8 mouse cellular contexts compared by ENCODE assay signal in genomic region chr11:98959437-98960312, GRCm38 (mm10). TPM values are rescaled to one million over a fixed set of nuclear protein-coding genes. Genes with fewer than 3 reads are reported as not detected.
A peak's percentile ranks its signal among the peaks of the same experiment; 100 is the strongest.
DNase-seq lines count a peak whose midpoint lies in the region; ATAC-seq and TF ChIP-seq lines count a peak whose summit lies in the region.

No protein-coding gene starts in this region.

- peak overlapping the region; percentile 68 for H3K9ac ChIP-seq in forebrain, embryonic 16.5 days (replicated peaks; ENCODE audit: low read depth, low read length)
- peak overlapping the region; percentile 88 for H3K9ac ChIP-seq in hindbrain, embryonic 11.5 days (ENCODE audit: low read depth, low read length)
- H3K9ac ChIP-seq in limb, embryonic 14.5 days (ENCODE audit: low read depth, low read length, severe bottlenecking) = peak overlapping the region; percentile 69
- peak overlapping the region; percentile 66 for H3K9ac ChIP-seq in midbrain, embryonic 14.5 days (replicated peaks; ENCODE audit: low read length)
- peak overlapping the region; percentile 71 for H3K9ac ChIP-seq in stomach, embryonic 14.5 days (replicated peaks; ENCODE audit: low read depth, low read length)

- peak; percentile 74 for DNase-seq in layer of hippocampus, adult 9-11 months
- no peak for DNase-seq in layer of hippocampus, adult 11-12 months (ENCODE audit: low spot score)
- DNase-seq in brain, embryonic 14.5 days (ENCODE audit: low read depth) = peak; percentile 80
- DNase-seq in hindbrain, embryonic 11.5 days (ENCODE audit: low spot score) = peak; percentile 69
- DNase-seq in limb, embryonic 14.5 days (ENCODE audit: low spot score) = peak; percentile 65
- peak; percentile 78 for DNase-seq in midbrain, embryonic 14.5 days

- H3K27me3 ChIP-seq in forebrain, embryonic 16.5 days (replicated peaks; ENCODE audit: control insufficient read depth, insufficient read depth, low read length) = peaks cover 12% of the 10 kb centered on the region
- H3K27me3 ChIP-seq in hindbrain, embryonic 11.5 days (ENCODE audit: control insufficient read depth, insufficient read depth, low read length) = no peaks in the 10 kb centered on the region
- H3K27me3 ChIP-seq in limb, embryonic 14.5 days (ENCODE audit: control insufficient read depth, insufficient read depth, low read length) = no peaks in the 10 kb centered on the region
- H3K27me3 ChIP-seq in midbrain, embryonic 14.5 days (ENCODE audit: control insufficient read depth, insufficient read depth, low read length) = peaks cover 18% of the 10 kb centered on the region
- H3K27me3 ChIP-seq in stomach, embryonic 14.5 days (ENCODE audit: control insufficient read depth, insufficient read depth, low read length) = no peaks in the 10 kb centered on the region

- H3K27ac ChIP-seq in forebrain, embryonic 16.5 days (ENCODE audit: low read length) = peak overlapping the region; percentile 53
- peak overlapping the region; percentile 99 for H3K27ac ChIP-seq in hindbrain, embryonic 11.5 days (ENCODE audit: low read depth, low read length)
- H3K27ac ChIP-seq in limb, embryonic 14.5 days (replicated peaks; ENCODE audit: low read depth, low read length) = no peak overlapping the region; the same call in 1 of the 2 replicates
- H3K27ac ChIP-seq in midbrain, embryonic 14.5 days (replicated peaks; ENCODE audit: low read depth, low read length) = peak overlapping the region; percentile 61; the same call in 1 of the 2 replicates
- H3K27ac ChIP-seq in stomach, embryonic 14.5 days (ENCODE audit: low read length) = peak overlapping the region; percentile 96

- no peaks in the 10 kb centered on the region for H3K9me3 ChIP-seq in forebrain, embryonic 16.5 days (ENCODE audit: control insufficient read depth, low read length)
- H3K9me3 ChIP-seq in hindbrain, embryonic 11.5 days (ENCODE audit: control insufficient read depth, low read length) = no peaks in the 10 kb centered on the region
- H3K9me3 ChIP-seq in limb, embryonic 14.5 days (ENCODE audit: control insufficient read depth, low read length) = no peaks in the 10 kb centered on the region
- H3K9me3 ChIP-seq in midbrain, embryonic 14.5 days (ENCODE audit: control insufficient read depth, low read length) = no peaks in the 10 kb centered on the region
- H3K9me3 ChIP-seq in stomach, embryonic 14.5 days (ENCODE audit: control insufficient read depth, low read depth, low read length) = no peaks in the 10 kb centered on the region

- H3K4me2 ChIP-seq in forebrain, embryonic 16.5 days (ENCODE audit: low read length) = peak overlapping the region; percentile 99
- peak overlapping the region; percentile 98 for H3K4me2 ChIP-seq in hindbrain, embryonic 11.5 days (replicated peaks; ENCODE audit: low read depth, low read length)
- peak overlapping the region; percentile 96 for H3K4me2 ChIP-seq in limb, embryonic 14.5 days (replicated peaks; ENCODE audit: low read depth, low read length, severe bottlenecking)
- peak overlapping the region; percentile 86 for H3K4me2 ChIP-seq in midbrain, embryonic 14.5 days (ENCODE audit: low read length)
- H3K4me2 ChIP-seq in stomach, embryonic 14.5 days (replicated peaks; ENCODE audit: low read depth, low read length) = peak overlapping the region; percentile 99

- TF ChIP-seq CTCF in brain, embryonic 14.5 days (IDR thresholded peaks at IDR 0.05; ENCODE audit: borderline replicate concordance, extremely low read depth, insufficient read depth, insufficient read length) = no peak

- peaks cover 66% of the 10 kb centered on the region for H3K4me1 ChIP-seq in forebrain, embryonic 16.5 days (replicated peaks; ENCODE audit: control insufficient read depth, insufficient read depth, low read length)
- H3K4me1 ChIP-seq in hindbrain, embryonic 11.5 days (replicated peaks; ENCODE audit: control insufficient read depth, insufficient read depth, low read length) = peaks cover 17% of the 10 kb centered on the region
- peaks cover 62% of the 10 kb centered on the region for H3K4me1 ChIP-seq in limb, embryonic 14.5 days (ENCODE audit: control insufficient read depth, insufficient read depth, low read length)
- peaks cover 62% of the 10 kb centered on the region for H3K4me1 ChIP-seq in midbrain, embryonic 14.5 days (ENCODE audit: control insufficient read depth, insufficient read depth, low read length)
- peaks cover 49% of the 10 kb centered on the region for H3K4me1 ChIP-seq in stomach, embryonic 14.5 days (ENCODE audit: control insufficient read depth, insufficient read depth, low read length)

- peak overlapping the region; percentile 56 for H3K4me3 ChIP-seq in forebrain, embryonic 16.5 days (replicated peaks; ENCODE audit: low read length)
- H3K4me3 ChIP-seq in hindbrain, embryonic 11.5 days (ENCODE audit: low read depth, low read length) = peak overlapping the region; percentile 82
- H3K4me3 ChIP-seq in limb, embryonic 14.5 days (replicated peaks; ENCODE audit: low read length) = peak overlapping the region; percentile 67
- H3K4me3 ChIP-seq in midbrain, embryonic 14.5 days (replicated peaks; ENCODE audit: low read depth, low read length) = peak overlapping the region; percentile 57
- H3K4me3 ChIP-seq in stomach, embryonic 14.5 days (ENCODE audit: low read depth, low read length) = peak overlapping the region; percentile 78

- peak; percentile 30; the same call in 1 of the 2 replicates for TF ChIP-seq POLR2A in brain, embryonic 14.5 days (IDR thresholded peaks at IDR 0.05; ENCODE audit: borderline replicate concordance, extremely low read depth, insufficient read depth, insufficient read length, poor library complexity, severe bottlenecking)
- no peak for TF ChIP-seq POLR2A in limb, embryonic 14.5 days (IDR thresholded peaks at IDR 0.05; ENCODE audit: borderline replicate concordance, extremely low read depth, insufficient read depth, insufficient read length)

- under 1% methylated on average over 43 of the region's 43 CpGs for WGBS in forebrain, embryonic 16.5 days
- 1% methylated on average over 43 of the region's 43 CpGs for WGBS in hindbrain, embryonic 11.5 days
- 1% methylated on average over 42 of the region's 43 CpGs for WGBS in limb, embryonic 14.5 days
- under 1% methylated on average over 43 of the region's 43 CpGs for WGBS in midbrain, embryonic 14.5 days
- WGBS in stomach, embryonic 14.5 days = under 1% methylated on average over 43 of the region's 43 CpGs

- ATAC-seq in forebrain, embryonic 16.5 days = peak; percentile 36
- peak; percentile 28 for ATAC-seq in hindbrain, embryonic 11.5 days (ENCODE audit: low FRiP score)
- no peak for ATAC-seq in limb, embryonic 14.5 days (ENCODE audit: low FRiP score, low read depth)
- 0 out of 2 replicates have a peak, but pooled peaks have one; percentile 9 for ATAC-seq in midbrain, embryonic 14.5 days (ENCODE audit: low FRiP score, low TSS enrichment)
- ATAC-seq in stomach, embryonic 14.5 days (ENCODE audit: insufficient number of reproducible peaks, insufficient read depth, low FRiP score, low read depth) = 0 out of 2 replicates have a peak, but pooled peaks have one; percentile 11

- H3K36me3 ChIP-seq in forebrain, embryonic 16.5 days (ENCODE audit: control insufficient read depth, insufficient read depth) = no peaks in the 10 kb centered on the region
- H3K36me3 ChIP-seq in hindbrain, embryonic 11.5 days (ENCODE audit: control insufficient read depth, insufficient read depth, low read length) = no peaks in the 10 kb centered on the region
- peaks cover 18% of the 10 kb centered on the region for H3K36me3 ChIP-seq in limb, embryonic 14.5 days (ENCODE audit: control insufficient read depth, insufficient read depth, low read length)
- H3K36me3 ChIP-seq in midbrain, embryonic 14.5 days (ENCODE audit: control insufficient read depth, insufficient read depth, low read length) = no peaks in the 10 kb centered on the region
- H3K36me3 ChIP-seq in stomach, embryonic 14.5 days (ENCODE audit: control insufficient read depth, insufficient read depth, low read length) = peaks cover 9% of the 10 kb centered on the region; the same call in 1 of the 2 replicates

RNA-seq across cellular contexts. Expression of gene Gjd3, which starts 23.1 kb away (rescaled TPM):
- 2.5 and 2.9 TPM in 2 replicates for polyA plus RNA-seq in brain, embryonic 14.5 days (2012; rRNA removed)
- 0.51 and 1.0 TPM in 2 replicates for polyA plus RNA-seq in forebrain, embryonic 16.5 days (2015; fragmentation: Nextera tagmentation; extraction: Ambion mirVana)
- polyA plus RNA-seq in hindbrain, embryonic 11.5 days (2014; fragmentation: Nextera tagmentation; extraction: Ambion mirVana) = 0.28 and 0.74 TPM in 2 replicates
- 1.3 and 2.2 TPM in 2 replicates for polyA plus RNA-seq in limb, embryonic 14.5 days (2012; rRNA removed)
- 0.41 and 0.45 TPM in 2 replicates for polyA plus RNA-seq in limb, embryonic 14.5 days (2014; fragmentation: Nextera tagmentation; extraction: Ambion mirVana)
- 0.70 and 2.0 TPM in 2 replicates for polyA plus RNA-seq in midbrain, embryonic 14.5 days (2014; fragmentation: Nextera tagmentation; extraction: Ambion mirVana)
- not detected in 2 replicates for polyA plus RNA-seq in stomach, embryonic 14.5 days (2014; fragmentation: Nextera tagmentation; extraction: Ambion mirVana)

RNA-seq across cellular contexts. Expression of gene Rara, which starts 32.1 kb away (rescaled TPM):
- 8.4 and 14.4 TPM in 2 replicates for polyA plus RNA-seq in brain, embryonic 14.5 days (2012; rRNA removed)
- 9.5 and 10.6 TPM in 2 replicates for polyA plus RNA-seq in forebrain, embryonic 16.5 days (2015; fragmentation: Nextera tagmentation; extraction: Ambion mirVana)
- 48.3 and 51.2 TPM in 2 replicates for polyA plus RNA-seq in hindbrain, embryonic 11.5 days (2014; fragmentation: Nextera tagmentation; extraction: Ambion mirVana)
- 39.8 and 57.0 TPM in 2 replicates for polyA plus RNA-seq in limb, embryonic 14.5 days (2012; rRNA removed)
- 52.4 and 58.3 TPM in 2 replicates for polyA plus RNA-seq in limb, embryonic 14.5 days (2014; fragmentation: Nextera tagmentation; extraction: Ambion mirVana)
- polyA plus RNA-seq in midbrain, embryonic 14.5 days (2014; fragmentation: Nextera tagmentation; extraction: Ambion mirVana) = 8.8 and 11.0 TPM in 2 replicates
- 54.0 and 56.8 TPM in 2 replicates for polyA plus RNA-seq in stomach, embryonic 14.5 days (2014; fragmentation: Nextera tagmentation; extraction: Ambion mirVana)

RNA-seq across cellular contexts. Expression of gene Cdc6, which starts 52.1 kb away (rescaled TPM):
- 4.5 and 6.2 TPM in 2 replicates for polyA plus RNA-seq in brain, embryonic 14.5 days (2012; rRNA removed)
- polyA plus RNA-seq in forebrain, embryonic 16.5 days (2015; fragmentation: Nextera tagmentation; extraction: Ambion mirVana) = 10.3 and 10.9 TPM in 2 replicates
- polyA plus RNA-seq in hindbrain, embryonic 11.5 days (2014; fragmentation: Nextera tagmentation; extraction: Ambion mirVana) = 33.1 and 39.0 TPM in 2 replicates
- polyA plus RNA-seq in limb, embryonic 14.5 days (2012; rRNA removed) = 13.1 and 15.6 TPM in 2 replicates
- 25.2 and 25.8 TPM in 2 replicates for polyA plus RNA-seq in limb, embryonic 14.5 days (2014; fragmentation: Nextera tagmentation; extraction: Ambion mirVana)
- polyA plus RNA-seq in midbrain, embryonic 14.5 days (2014; fragmentation: Nextera tagmentation; extraction: Ambion mirVana) = 2.5 and 5.6 TPM in 2 replicates
- 31.4 and 32.6 TPM in 2 replicates for polyA plus RNA-seq in stomach, embryonic 14.5 days (2014; fragmentation: Nextera tagmentation; extraction: Ambion mirVana)
